Mouse (Mus musculus) right cerebral cortex, adult 18-20 months (tissue): ENCODE data around the gene Stk33.
A peak's percentile ranks its signal among the peaks of the same experiment; 100 is the strongest.

ENCODE experiments used
- DNase-seq: peaks from one replicate; pipeline ENCODE4 v3.0.0; 2022; ENCODE audit warnings: mixed read lengths

Stk33 gene

DNA sequence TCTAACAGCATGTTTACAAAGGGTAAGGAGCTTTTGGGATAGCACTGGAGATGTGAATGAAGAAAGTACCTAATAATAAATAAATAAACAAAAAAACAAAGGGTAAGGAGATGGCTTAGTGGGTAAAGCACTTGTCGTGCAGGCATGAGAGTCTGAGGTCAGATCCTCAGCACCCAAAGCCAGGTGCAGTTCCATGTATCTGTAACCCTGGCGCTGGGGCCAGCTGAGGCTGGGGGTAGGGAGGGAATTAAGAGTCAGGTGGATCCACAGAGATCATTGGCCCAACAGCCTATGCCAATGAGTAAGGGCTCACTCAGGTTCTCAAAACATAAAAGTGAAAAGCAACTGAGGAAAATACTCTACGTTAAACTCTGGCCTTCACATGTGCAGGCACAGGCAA lies 91.6 kb downstream of the Stk33 start:
- no peak for DNase-seq

GRCm38 (mm10) chr7:109331722-109332121 lies 107.2 kb downstream of the Stk33 start:
- no peak for DNase-seq

- DNase-seq = no peak
These were observed 110.1 kb downstream of the Stk33 start for GRCm38 (mm10) chr7:109328772-109329171.

- DNase-seq = no peak
These were observed 112.1 kb downstream of the Stk33 start for GRCm38 (mm10) chr7:109326813-109327212.

DNA sequence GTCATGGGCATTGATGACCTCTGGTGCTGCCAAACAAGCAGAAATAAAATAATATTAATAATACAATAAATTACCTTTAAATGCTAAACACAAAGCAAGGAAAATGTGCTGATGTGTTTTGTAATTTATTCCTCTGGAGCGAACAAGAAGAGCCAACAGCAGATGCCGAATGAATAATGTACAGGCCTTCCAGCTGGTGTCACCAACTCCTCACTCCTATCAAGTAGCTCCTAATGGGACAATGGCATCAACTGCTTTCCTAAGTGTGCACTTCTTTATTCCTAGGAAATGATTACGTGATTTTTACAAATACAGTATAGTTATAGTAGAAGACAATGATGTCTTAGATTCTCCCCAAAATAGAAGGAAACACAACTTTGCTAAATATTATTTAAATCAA lies 113.2 kb downstream of the Stk33 start:
- no peak for DNase-seq

DNA sequence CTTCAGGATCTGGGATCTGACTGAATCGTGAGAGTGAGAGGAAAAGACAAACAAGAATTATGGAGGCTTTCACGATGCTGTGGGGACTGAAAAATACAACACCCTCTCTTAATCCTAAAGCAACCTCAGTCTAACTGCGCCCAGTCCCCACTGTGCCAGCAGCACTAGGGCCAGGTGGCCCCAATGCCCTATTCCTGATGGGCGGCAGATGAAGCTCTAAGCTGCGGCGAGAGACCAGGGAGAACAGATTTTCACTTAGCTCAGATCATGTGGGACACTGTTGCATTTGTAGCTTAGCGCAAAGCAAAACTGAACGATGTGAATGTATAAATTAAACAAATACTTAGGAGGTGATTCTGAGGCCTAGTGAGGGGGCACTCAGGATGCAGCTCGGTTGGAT lies 113.7 kb downstream of the Stk33 start:
- DNase-seq = no peak

DNA sequence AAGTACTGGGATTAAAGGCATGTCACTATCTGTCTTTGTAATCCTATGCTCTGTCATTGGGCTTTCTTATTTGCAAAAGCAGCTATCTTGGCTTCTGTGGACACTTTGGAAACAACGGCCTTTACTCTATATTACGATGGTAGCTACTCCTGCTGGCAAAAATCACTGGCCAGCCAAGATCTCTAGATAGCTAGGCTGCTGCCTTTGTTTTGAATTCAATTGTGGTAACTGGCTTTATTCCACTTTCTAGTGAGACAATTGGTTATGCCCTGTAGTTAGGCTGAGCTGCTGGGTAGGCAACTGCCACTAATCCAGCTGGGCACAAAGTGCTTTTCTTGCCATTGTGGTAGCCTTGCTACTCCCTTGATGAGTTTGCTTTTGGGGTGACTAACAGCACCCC lies 129.4 kb downstream of the Stk33 start:
- DNase-seq = no peak

DNA sequence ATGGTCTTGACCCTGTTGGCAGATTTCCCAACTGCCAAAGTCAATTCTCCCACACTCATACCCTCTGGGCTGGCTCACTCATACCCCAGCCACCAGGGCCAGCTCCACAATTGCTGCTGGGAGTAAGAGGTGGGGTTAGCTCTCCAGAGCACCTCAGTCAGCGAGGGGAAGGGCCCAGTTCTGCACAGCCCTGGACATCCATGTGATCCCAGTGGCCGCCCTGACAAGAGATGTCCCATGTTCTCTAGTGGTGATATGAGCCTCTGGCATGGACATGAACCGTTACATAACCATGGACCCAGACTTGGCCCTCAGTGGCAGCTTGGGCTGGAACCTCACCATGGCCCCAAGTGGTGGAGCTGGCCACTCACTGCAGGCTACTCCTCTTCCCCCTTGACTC lies 143.1 kb downstream of the Stk33 start:
- no peak for DNase-seq

GRCm38 (mm10) chr7:109295351-109295750 lies 143.5 kb downstream of the Stk33 start:
- DNase-seq = no peak

GRCm38 (mm10) chr7:109290501-109290900 lies 148.4 kb downstream of the Stk33 start:
- no peak for DNase-seq

- DNase-seq = no peak
These were observed 149.8 kb downstream of the Stk33 start for GRCm38 (mm10) chr7:109289106-109289505.

DNA sequence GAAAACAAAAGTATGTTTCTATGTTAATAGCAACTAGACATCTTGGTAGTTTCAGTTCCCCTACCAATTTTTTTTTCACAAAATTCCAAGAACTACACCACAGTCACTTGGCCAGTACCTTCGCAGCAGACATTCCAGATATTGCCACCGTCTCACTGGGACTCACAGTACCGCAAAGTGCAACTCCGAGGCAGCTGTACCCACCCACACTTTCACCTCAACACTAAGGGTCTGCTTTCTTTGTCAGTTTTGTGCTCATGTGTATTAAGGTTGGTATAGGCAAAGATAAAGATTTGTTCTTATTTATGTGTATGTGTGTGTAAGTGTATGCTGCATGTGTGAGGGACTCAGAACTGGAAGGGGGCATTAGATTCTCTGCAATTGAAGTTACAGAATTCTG lies 156.8 kb downstream of the Stk33 start:
- no peak for DNase-seq

DNA sequence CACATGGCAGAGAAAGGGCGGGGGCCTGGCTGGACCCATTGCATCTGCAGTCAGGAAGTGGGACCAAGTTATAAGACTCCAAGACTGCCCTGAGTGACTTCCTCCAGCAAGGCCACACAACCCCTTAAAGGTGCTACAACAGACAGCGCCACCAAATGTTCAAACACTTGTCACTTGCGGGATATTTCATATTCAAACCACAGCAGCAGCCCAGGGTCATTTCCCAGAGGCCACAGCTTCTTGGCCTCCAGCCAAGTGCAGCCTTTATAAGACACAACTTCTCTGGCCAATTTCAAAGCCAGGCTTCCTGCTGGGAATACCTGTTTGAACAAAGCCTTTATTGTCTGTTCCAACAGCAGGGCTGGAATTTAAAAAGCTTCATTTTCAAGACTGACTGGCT lies 162.3 kb downstream of the Stk33 start:
- DNase-seq = no peak

DNA sequence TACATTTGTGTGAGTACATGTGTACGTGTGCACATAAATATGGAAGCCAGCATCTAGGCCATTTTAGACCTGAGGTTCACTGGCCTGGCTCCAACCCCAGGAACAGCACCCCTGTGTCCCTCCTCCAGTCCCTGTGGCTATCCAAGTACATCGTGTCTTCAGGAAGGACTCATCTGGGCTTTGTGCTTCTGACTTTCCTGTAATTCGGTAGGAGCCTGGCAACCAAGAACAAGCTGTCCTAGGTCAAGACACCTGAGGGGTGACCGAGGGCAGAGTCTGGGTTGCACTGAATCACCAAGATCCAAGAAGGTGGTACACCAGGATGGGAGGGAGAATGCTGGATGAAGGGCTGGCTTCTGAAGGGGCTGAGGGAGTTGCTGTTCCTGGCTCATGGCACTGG lies 163.0 kb downstream of the Stk33 start:
- DNase-seq = no peak

GRCm38 (mm10) chr7:109275151-109275550 lies 163.7 kb downstream of the Stk33 start:
- no peak for DNase-seq

DNA sequence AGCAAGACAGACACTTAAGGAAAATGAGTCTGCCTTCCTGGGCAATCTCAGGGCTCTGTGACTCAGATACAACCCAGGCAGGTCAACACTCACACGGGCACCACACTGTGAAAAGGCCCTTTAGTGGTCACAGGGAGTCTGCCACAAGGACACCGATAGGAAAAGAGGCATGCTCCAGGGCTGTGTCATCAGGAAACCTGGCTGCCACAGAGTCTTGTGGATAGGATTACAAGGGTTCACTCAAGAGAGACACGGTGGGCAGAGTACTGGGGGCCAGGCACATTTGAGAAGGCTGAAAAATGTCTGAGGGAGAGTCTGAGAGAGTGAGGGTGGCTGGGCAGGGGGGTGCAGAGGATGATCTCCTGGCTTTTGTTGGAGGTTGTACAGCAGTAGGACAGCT lies 164.6 kb downstream of the Stk33 start:
- no peak for DNase-seq

DNA sequence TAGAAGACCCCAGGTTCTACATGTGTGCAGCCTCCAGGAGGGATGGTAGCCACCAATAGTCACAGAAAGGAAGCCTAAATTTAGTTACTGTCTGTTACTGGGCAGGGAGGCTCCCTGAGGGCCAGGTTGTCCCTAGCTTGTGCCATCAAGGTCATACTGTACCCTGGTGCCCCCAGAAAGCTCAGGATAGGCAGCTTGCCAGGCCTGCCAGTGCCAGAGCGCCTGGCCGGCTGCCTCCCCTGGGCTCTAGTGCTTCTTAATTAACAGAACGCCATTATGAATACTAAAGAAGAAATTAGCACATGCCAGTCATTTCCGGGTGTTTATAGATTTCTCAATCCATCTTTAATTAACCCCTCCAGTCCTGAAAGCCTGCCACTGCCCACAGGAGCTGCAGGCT lies 169.8 kb downstream of the Stk33 start:
- peak; percentile 4 for DNase-seq

- DNase-seq = no peak
These were observed 171.5 kb downstream of the Stk33 start for GRCm38 (mm10) chr7:109267370-109267769.

DNA sequence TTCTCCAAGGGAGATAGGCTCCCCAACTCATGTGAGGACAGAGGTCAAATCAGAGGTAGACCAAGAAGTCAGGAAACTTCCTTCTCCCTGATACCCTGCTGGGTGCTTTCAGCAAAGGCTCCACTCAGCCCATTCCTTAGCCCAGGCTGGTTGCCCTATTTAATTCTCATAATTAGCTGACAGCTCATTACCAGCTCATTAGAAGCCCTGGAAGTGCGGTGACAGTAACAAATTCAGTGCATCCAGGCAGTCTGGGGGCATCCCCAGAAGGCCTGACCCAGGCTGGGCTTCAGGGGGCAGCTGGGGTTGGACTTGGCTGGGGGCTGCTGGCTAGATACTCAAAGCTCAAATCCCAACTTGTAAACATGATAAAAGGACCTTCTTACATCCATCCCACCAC lies 172.7 kb downstream of the Stk33 start:
- DNase-seq = no peak

- DNase-seq = no peak
These were observed 173.3 kb downstream of the Stk33 start for GRCm38 (mm10) chr7:109265606-109266005.

DNA sequence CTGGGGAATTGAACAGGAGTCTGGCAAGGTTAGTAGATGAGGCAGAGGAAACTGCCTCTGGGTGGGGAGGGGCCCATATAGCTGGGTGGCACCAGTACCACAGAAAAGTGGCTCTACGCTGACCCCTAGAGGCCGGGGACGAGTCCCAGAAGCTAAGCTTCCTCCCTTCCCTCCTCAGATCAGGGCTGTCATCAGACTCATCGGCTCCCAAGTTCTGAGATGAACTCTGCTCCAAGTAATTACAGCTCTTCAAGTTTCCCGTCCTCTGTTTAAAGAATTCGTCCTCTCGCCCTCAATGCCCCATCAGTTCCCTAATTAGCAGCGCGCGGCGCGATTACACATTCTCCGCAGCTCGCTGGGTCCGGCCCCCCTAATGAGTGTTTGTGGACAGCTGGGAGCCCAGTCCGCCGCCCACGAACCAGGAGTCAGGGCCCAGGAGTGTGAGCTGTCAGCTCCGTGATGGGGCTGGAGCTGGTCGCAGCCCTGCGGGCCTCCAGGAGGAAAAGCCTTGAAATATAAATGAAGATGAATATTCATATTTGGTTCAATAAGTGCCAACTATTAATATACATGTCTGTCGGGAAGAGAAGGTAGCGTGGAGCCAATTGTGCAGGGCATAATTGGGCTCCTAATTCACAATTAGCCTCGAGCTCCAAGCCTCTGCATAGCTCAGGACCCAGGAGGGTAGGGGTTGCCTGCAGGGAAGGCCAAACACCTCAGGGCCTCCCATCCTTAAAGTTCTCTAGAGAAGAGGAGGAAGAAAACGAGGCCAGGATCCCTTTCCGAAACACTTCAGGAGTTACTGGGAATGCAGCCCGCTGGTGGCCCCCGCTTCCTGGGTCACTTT lies 183.2 kb downstream of the Stk33 start:
- DNase-seq = peak; percentile 52

GRCm38 (mm10) chr7:109251418-109251817 lies 187.5 kb downstream of the Stk33 start:
- no peak for DNase-seq

GRCm38 (mm10) chr7:109244776-109245175 lies 194.1 kb downstream of the Stk33 start:
- DNase-seq = no peak

DNA sequence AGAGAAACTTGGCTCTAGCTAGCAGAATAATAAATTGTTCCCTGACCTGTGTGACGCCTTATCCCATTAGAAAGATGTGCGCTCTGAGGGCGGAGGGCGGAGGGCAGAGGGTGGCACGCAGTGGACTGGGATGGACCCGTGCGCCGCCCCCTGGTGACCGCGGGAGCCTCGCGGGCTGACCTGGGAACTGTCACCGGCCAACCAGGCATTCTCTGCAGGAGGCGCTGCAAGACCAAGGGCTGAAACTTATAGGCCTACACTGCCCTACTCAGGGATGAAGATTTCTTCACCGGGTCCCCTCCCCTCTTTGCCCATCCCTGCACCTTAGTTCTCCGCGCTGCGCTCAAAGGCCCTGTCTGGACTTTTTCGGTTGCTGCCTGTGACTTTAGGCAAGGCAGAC lies 197.6 kb downstream of the Stk33 start:
- no peak for DNase-seq

DNA sequence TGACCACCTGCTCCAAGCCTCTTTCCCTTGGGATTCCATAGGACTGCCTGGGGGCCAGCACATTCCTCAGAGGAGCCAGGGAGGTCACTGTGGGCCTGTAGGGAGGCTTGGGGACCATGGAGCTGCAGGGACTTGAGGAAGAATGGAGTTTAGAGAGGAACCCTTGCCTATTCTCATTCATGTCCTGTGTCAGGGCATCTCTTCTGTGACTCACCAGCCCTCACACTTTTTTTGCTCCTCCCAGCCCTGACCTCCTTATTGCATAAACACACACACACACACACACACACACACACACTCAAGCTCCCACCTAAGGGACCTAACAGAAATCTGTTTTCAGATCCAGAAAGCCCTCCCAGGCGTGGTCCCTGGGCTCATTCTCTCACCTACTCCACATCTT lies 199.5 kb downstream of the Stk33 start:
- DNase-seq = no peak
